Mouse (Mus musculus): ENCODE measurements around the gene Myom1. TPM values are rescaled to one million over a fixed set of nuclear protein-coding genes. Genes with fewer than 3 reads are reported as not detected.

Myom1 gene
- polyA plus RNA-seq, 1 experiment = 2.1 TPM

GRCm38 (mm10) chr17:70986831-70987660 is 15.4 kb upstream of the Myom1 start:
- TF ChIP-seq CTCF (IDR thresholded peaks at IDR 0.05; ENCODE audit: control insufficient read depth, insufficient read depth, insufficient replicate concordance, low read depth, low read length) (no peak), POLR2A (IDR thresholded peaks at IDR 0.05; ENCODE audit: control insufficient read depth, low read depth, low read length) (no peak)
- Histone ChIP-seq H3K4me3 (ENCODE audit: control insufficient read depth, low read depth, low read length) (no peak overlapping the region), H3K27ac (ENCODE audit: control insufficient read depth, insufficient read depth, low read depth, low read length) (no peak overlapping the region), H3K4me1 (ENCODE audit: control insufficient read depth, insufficient read depth, low read length) (peaks cover 3% of the 10 kb centered on the region), H3K36me3 (ENCODE audit: control insufficient read depth, insufficient read depth, low read length) (no peaks in the 10 kb centered on the region), H3K27me3 (ENCODE audit: control insufficient read depth, insufficient read depth, low read length) (no peaks in the 10 kb centered on the region)

DNA sequence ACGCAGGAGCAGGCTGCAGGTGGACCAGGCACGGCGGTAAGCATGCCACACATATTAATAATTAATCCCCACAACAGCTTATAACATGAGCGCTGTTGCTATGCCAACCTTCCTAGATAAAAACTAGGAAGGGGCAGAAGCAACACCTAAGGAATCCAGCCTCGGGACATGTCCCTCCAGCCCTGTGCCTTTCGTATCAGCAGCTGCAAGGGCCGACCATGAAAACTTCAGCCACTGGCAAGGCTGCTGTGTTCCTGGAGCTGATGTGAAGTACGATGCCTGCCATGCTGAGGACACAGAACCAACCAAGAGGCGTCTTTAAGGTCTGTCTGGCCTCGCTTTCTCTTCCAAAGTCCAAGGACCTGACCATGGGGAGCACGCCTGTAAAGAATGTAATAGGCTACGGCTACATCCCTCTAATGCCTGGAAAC is 14.1 kb upstream of the Myom1 start:
- Histone ChIP-seq H3K36me3 (ENCODE audit: control insufficient read depth, insufficient read depth, low read length) (no peaks in the 10 kb centered on the region), H3K4me1 (ENCODE audit: control insufficient read depth, insufficient read depth, low read length) (peaks cover 3% of the 10 kb centered on the region), H3K4me3 (ENCODE audit: control insufficient read depth, low read depth, low read length) (no peak overlapping the region), H3K27me3 (ENCODE audit: control insufficient read depth, insufficient read depth, low read length) (no peaks in the 10 kb centered on the region), H3K27ac (ENCODE audit: control insufficient read depth, insufficient read depth, low read depth, low read length) (no peak overlapping the region)
- TF ChIP-seq CTCF (IDR thresholded peaks at IDR 0.05; ENCODE audit: control insufficient read depth, insufficient read depth, insufficient replicate concordance, low read depth, low read length) = no peak
- no peak for TF ChIP-seq POLR2A (IDR thresholded peaks at IDR 0.05; ENCODE audit: control insufficient read depth, low read depth, low read length)

- TF ChIP-seq POLR2A (IDR thresholded peaks at IDR 0.05; ENCODE audit: control insufficient read depth, low read depth, low read length) (no peak), CTCF (IDR thresholded peaks at IDR 0.05; ENCODE audit: control insufficient read depth, insufficient read depth, insufficient replicate concordance, low read depth, low read length) (no peak)
- H3K27ac ChIP-seq (ENCODE audit: control insufficient read depth, insufficient read depth, low read depth, low read length) = no peak overlapping the region; the same call in 1 of the 2 replicates
- H3K36me3 ChIP-seq (ENCODE audit: control insufficient read depth, insufficient read depth, low read length) = no peaks in the 10 kb centered on the region
- H3K27me3 ChIP-seq (ENCODE audit: control insufficient read depth, insufficient read depth, low read length) = no peaks in the 10 kb centered on the region
- H3K4me3 ChIP-seq (ENCODE audit: control insufficient read depth, low read depth, low read length) = peak overlapping the region; percentile 92; the same call in 1 of the 2 replicates
- peaks cover 3% of the 10 kb centered on the region for H3K4me1 ChIP-seq (ENCODE audit: control insufficient read depth, insufficient read depth, low read length)
Measured at GRCm38 (mm10) chr17:70989430-70989829, 13.0 kb upstream of the Myom1 start.

DNA sequence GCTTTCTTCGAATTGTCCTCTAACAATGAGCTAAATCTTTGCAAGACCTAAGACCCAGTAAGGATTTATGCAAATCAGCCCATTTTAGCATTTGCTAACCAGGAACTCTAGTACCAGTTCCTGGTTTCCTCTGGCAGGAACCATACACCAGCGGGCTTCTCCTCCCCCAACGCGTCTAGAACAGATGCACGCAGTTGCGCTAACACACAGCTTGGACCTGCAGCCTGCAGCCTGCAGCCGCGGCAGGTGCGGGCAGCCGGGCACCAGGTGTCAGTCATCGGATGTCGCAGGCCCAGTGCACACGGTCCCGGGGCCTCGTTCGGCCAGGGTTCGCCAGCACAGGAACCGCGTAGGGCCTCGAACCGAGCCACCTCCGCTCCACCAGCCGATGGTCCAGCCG is 12.4 kb upstream of the Myom1 start:
- Histone ChIP-seq H3K4me1 (ENCODE audit: control insufficient read depth, insufficient read depth, low read length) (peaks cover 3% of the 10 kb centered on the region), H3K27ac (ENCODE audit: control insufficient read depth, insufficient read depth, low read depth, low read length) (peak overlapping the region; percentile 83), H3K27me3 (ENCODE audit: control insufficient read depth, insufficient read depth, low read length) (no peaks in the 10 kb centered on the region), H3K4me3 (ENCODE audit: control insufficient read depth, low read depth, low read length) (peak overlapping the region; percentile 92), H3K36me3 (ENCODE audit: control insufficient read depth, insufficient read depth, low read length) (no peaks in the 10 kb centered on the region)
- TF ChIP-seq CTCF (IDR thresholded peaks at IDR 0.05; ENCODE audit: control insufficient read depth, insufficient read depth, insufficient replicate concordance, low read depth, low read length) (0 out of 2 replicates have a peak, but pooled peaks have one; percentile 7), POLR2A (IDR thresholded peaks at IDR 0.05; ENCODE audit: control insufficient read depth, low read depth, low read length) (no peak)

GRCm38 (mm10) chr17:70990403-70991303 is 11.8 kb upstream of the Myom1 start:
- H3K4me1 ChIP-seq (ENCODE audit: control insufficient read depth, insufficient read depth, low read length) = peaks cover 3% of the 10 kb centered on the region
- peak overlapping the region; percentile 92 for H3K4me3 ChIP-seq (ENCODE audit: control insufficient read depth, low read depth, low read length)
- TF ChIP-seq POLR2A (IDR thresholded peaks at IDR 0.05; ENCODE audit: control insufficient read depth, low read depth, low read length) (peak; percentile 57; the same call in 1 of the 2 replicates), CTCF (IDR thresholded peaks at IDR 0.05; ENCODE audit: control insufficient read depth, insufficient read depth, insufficient replicate concordance, low read depth, low read length) (no peak)
- no peaks in the 10 kb centered on the region; the same call in 1 of the 2 replicates for H3K36me3 ChIP-seq (ENCODE audit: control insufficient read depth, insufficient read depth, low read length)
- peak overlapping the region; percentile 83 for H3K27ac ChIP-seq (ENCODE audit: control insufficient read depth, insufficient read depth, low read depth, low read length)
- H3K27me3 ChIP-seq (ENCODE audit: control insufficient read depth, insufficient read depth, low read length) = no peaks in the 10 kb centered on the region

- Histone ChIP-seq H3K4me1 (ENCODE audit: control insufficient read depth, insufficient read depth, low read length) (peaks cover 3% of the 10 kb centered on the region), H3K27me3 (ENCODE audit: control insufficient read depth, insufficient read depth, low read length) (no peaks in the 10 kb centered on the region)
- TF ChIP-seq POLR2A (IDR thresholded peaks at IDR 0.05; ENCODE audit: control insufficient read depth, low read depth, low read length) (no peak), CTCF (IDR thresholded peaks at IDR 0.05; ENCODE audit: control insufficient read depth, insufficient read depth, insufficient replicate concordance, low read depth, low read length) (no peak)
Measured at GRCm38 (mm10) chr17:70991706-70992625, 10.5 kb upstream of the Myom1 start.

More at GRCm38 (mm10) chr17:70991706-70992625, 10.5 kb upstream of the Myom1 start:
- no peak overlapping the region for H3K4me3 ChIP-seq (ENCODE audit: control insufficient read depth, low read depth, low read length)
- no peaks in the 10 kb centered on the region; the same call in 1 of the 2 replicates for H3K36me3 ChIP-seq (ENCODE audit: control insufficient read depth, insufficient read depth, low read length)
- H3K27ac ChIP-seq (ENCODE audit: control insufficient read depth, insufficient read depth, low read depth, low read length) = no peak overlapping the region
